Mouse (Mus musculus): ENCODE measurements around the gene Ndufs7. TPM values are rescaled to one million over a fixed set of nuclear protein-coding genes. Genes with fewer than 3 reads are reported as not detected.

The Ndufs7 gene
- polyA plus RNA-seq, 1 experiment from 2014 or later: 272 TPM

GRCm38 (mm10) chr10:80270099-80270498 is 21.2 kb downstream of the Ndufs7 start:
- no peak overlapping the region for H3K27ac ChIP-seq (ENCODE audit: low read length)
- WGBS: 90% methylated on average over 2 of the region's 2 CpGs
- H3K4me1 ChIP-seq (replicated peaks; ENCODE audit: control insufficient read depth, insufficient read depth, low read length): peaks cover 55% of the 10 kb centered on the region

GRCm38 (mm10) chr10:80270734-80271181 is 21.8 kb downstream of the Ndufs7 start:
- H3K4me2 ChIP-seq (ENCODE audit: low read length): no peak overlapping the region
- ATAC-seq: no peak
- H3K9me3 ChIP-seq (ENCODE audit: control insufficient read depth, low read length): no peaks in the 10 kb centered on the region
- 67% methylated on average over 6 of the region's 6 CpGs for whole genome bisulfite sequencing
- H3K4me1 ChIP-seq (replicated peaks; ENCODE audit: control insufficient read depth, insufficient read depth, low read length): peaks cover 52% of the 10 kb centered on the region
- no peaks in the 10 kb centered on the region for H3K27me3 ChIP-seq (replicated peaks; ENCODE audit: control insufficient read depth, insufficient read depth, low read length)
- H3K9ac ChIP-seq (replicated peaks; ENCODE audit: low read depth, low read length): peak overlapping the region; percentile 25; the same call in 1 of the 2 replicates
- H3K27ac ChIP-seq (ENCODE audit: low read length): no peak overlapping the region
- H3K4me3 ChIP-seq (replicated peaks; ENCODE audit: low read length): no peak overlapping the region
- peaks cover 4% of the 10 kb centered on the region; the same call in 1 of the 2 replicates for H3K36me3 ChIP-seq (ENCODE audit: control insufficient read depth, insufficient read depth)

More at GRCm38 (mm10) chr10:80270099-80270498, 21.2 kb downstream of the Ndufs7 start:
- no peaks in the 10 kb centered on the region for H3K9me3 ChIP-seq (ENCODE audit: control insufficient read depth, low read length)
- no peak overlapping the region for H3K9ac ChIP-seq (replicated peaks; ENCODE audit: low read depth, low read length)
- no peak for ATAC-seq
- H3K27me3 ChIP-seq (replicated peaks; ENCODE audit: control insufficient read depth, insufficient read depth, low read length): no peaks in the 10 kb centered on the region
- no peak overlapping the region for H3K4me2 ChIP-seq (ENCODE audit: low read length)
- peaks cover 4% of the 10 kb centered on the region; the same call in 1 of the 2 replicates for H3K36me3 ChIP-seq (ENCODE audit: control insufficient read depth, insufficient read depth)
- no peak overlapping the region for H3K4me3 ChIP-seq (replicated peaks; ENCODE audit: low read length)

- WGBS: 86% methylated on average over 5 of the region's 5 CpGs
- H3K4me1 ChIP-seq (replicated peaks; ENCODE audit: control insufficient read depth, insufficient read depth, low read length): peaks cover 46% of the 10 kb centered on the region
These were observed 22.4 kb downstream of the Ndufs7 start for GRCm38 (mm10) chr10:80271186-80271843.

GRCm38 (mm10) chr10:80271870-80272585 is 23.1 kb downstream of the Ndufs7 start:
- no peak for ATAC-seq
- WGBS: 85% methylated on average over 8 of the region's 8 CpGs
- peaks cover 39% of the 10 kb centered on the region for H3K4me1 ChIP-seq (replicated peaks; ENCODE audit: control insufficient read depth, insufficient read depth, low read length)
- no peak overlapping the region for H3K27ac ChIP-seq (ENCODE audit: low read length)
- no peak overlapping the region for H3K4me2 ChIP-seq (ENCODE audit: low read length)
- no peak overlapping the region for H3K9ac ChIP-seq (replicated peaks; ENCODE audit: low read depth, low read length)
- no peaks in the 10 kb centered on the region for H3K27me3 ChIP-seq (replicated peaks; ENCODE audit: control insufficient read depth, insufficient read depth, low read length)
- no peak overlapping the region for H3K4me3 ChIP-seq (replicated peaks; ENCODE audit: low read length)
- H3K9me3 ChIP-seq (ENCODE audit: control insufficient read depth, low read length): no peaks in the 10 kb centered on the region
- H3K36me3 ChIP-seq (ENCODE audit: control insufficient read depth, insufficient read depth): peaks cover 8% of the 10 kb centered on the region; the same call in 1 of the 2 replicates

More at GRCm38 (mm10) chr10:80271186-80271843, 22.4 kb downstream of the Ndufs7 start:
- Histone ChIP-seq H3K9me3 (ENCODE audit: control insufficient read depth, low read length) (no peaks in the 10 kb centered on the region), H3K4me2 (ENCODE audit: low read length) (no peak overlapping the region), H3K9ac (replicated peaks; ENCODE audit: low read depth, low read length) (peak overlapping the region; percentile 25; the same call in 1 of the 2 replicates), H3K27me3 (replicated peaks; ENCODE audit: control insufficient read depth, insufficient read depth, low read length) (no peaks in the 10 kb centered on the region), H3K27ac (ENCODE audit: low read length) (no peak overlapping the region), H3K4me3 (replicated peaks; ENCODE audit: low read length) (no peak overlapping the region), H3K36me3 (ENCODE audit: control insufficient read depth, insufficient read depth) (peaks cover 8% of the 10 kb centered on the region; the same call in 1 of the 2 replicates)
- ATAC-seq: no peak

GRCm38 (mm10) chr10:80273847-80274246 is 24.9 kb downstream of the Ndufs7 start:
- Histone ChIP-seq H3K27ac (ENCODE audit: low read length) (no peak overlapping the region), H3K27me3 (replicated peaks; ENCODE audit: control insufficient read depth, insufficient read depth, low read length) (no peaks in the 10 kb centered on the region), H3K9me3 (ENCODE audit: control insufficient read depth, low read length) (no peaks in the 10 kb centered on the region), H3K4me1 (replicated peaks; ENCODE audit: control insufficient read depth, insufficient read depth, low read length) (peaks cover 23% of the 10 kb centered on the region), H3K4me2 (ENCODE audit: low read length) (no peak overlapping the region), H3K36me3 (ENCODE audit: control insufficient read depth, insufficient read depth) (peaks cover 26% of the 10 kb centered on the region), H3K9ac (replicated peaks; ENCODE audit: low read depth, low read length) (no peak overlapping the region), H3K4me3 (replicated peaks; ENCODE audit: low read length) (no peak overlapping the region)
- no peak for ATAC-seq
- WGBS: 97% methylated on average over 3 of the region's 3 CpGs

- peaks cover 40% of the 10 kb centered on the region for H3K36me3 ChIP-seq (ENCODE audit: control insufficient read depth, insufficient read depth)
- no peak overlapping the region for H3K4me3 ChIP-seq (replicated peaks; ENCODE audit: low read length)
- H3K4me1 ChIP-seq (replicated peaks; ENCODE audit: control insufficient read depth, insufficient read depth, low read length): peaks cover 3% of the 10 kb centered on the region
- WGBS: 91% methylated on average over 4 of the region's 5 CpGs
- H3K9me3 ChIP-seq (ENCODE audit: control insufficient read depth, low read length): no peaks in the 10 kb centered on the region
- no peak overlapping the region for H3K9ac ChIP-seq (replicated peaks; ENCODE audit: low read depth, low read length)
- no peak for ATAC-seq
- no peak overlapping the region for H3K4me2 ChIP-seq (ENCODE audit: low read length)
- H3K27ac ChIP-seq (ENCODE audit: low read length): no peak overlapping the region
- H3K27me3 ChIP-seq (replicated peaks; ENCODE audit: control insufficient read depth, insufficient read depth, low read length): no peaks in the 10 kb centered on the region
These were observed 27.3 kb downstream of the Ndufs7 start for GRCm38 (mm10) chr10:80276238-80276637.

- H3K27me3 ChIP-seq (replicated peaks; ENCODE audit: control insufficient read depth, insufficient read depth, low read length): no peaks in the 10 kb centered on the region
- 93% methylated on average over 9 of the region's 9 CpGs for WGBS
- H3K9ac ChIP-seq (replicated peaks; ENCODE audit: low read depth, low read length): no peak overlapping the region
- no peaks in the 10 kb centered on the region for H3K4me1 ChIP-seq (replicated peaks; ENCODE audit: control insufficient read depth, insufficient read depth, low read length)
- H3K4me3 ChIP-seq (replicated peaks; ENCODE audit: low read length): no peak overlapping the region
- H3K27ac ChIP-seq (ENCODE audit: low read length): no peak overlapping the region
- no peaks in the 10 kb centered on the region for H3K9me3 ChIP-seq (ENCODE audit: control insufficient read depth, low read length)
- ATAC-seq: no peak
- H3K36me3 ChIP-seq (ENCODE audit: control insufficient read depth, insufficient read depth): peaks cover 46% of the 10 kb centered on the region
- no peak overlapping the region for H3K4me2 ChIP-seq (ENCODE audit: low read length)
These were observed 29.5 kb downstream of the Ndufs7 start for GRCm38 (mm10) chr10:80278390-80278789.

- no peak overlapping the region for H3K4me3 ChIP-seq (replicated peaks; ENCODE audit: low read length)
- no peaks in the 10 kb centered on the region for H3K27me3 ChIP-seq (replicated peaks; ENCODE audit: control insufficient read depth, insufficient read depth, low read length)
- no peak overlapping the region for H3K4me2 ChIP-seq (ENCODE audit: low read length)
- no peak for ATAC-seq
- no peaks in the 10 kb centered on the region for H3K4me1 ChIP-seq (replicated peaks; ENCODE audit: control insufficient read depth, insufficient read depth, low read length)
- H3K9ac ChIP-seq (replicated peaks; ENCODE audit: low read depth, low read length): no peak overlapping the region
- no peaks in the 10 kb centered on the region for H3K9me3 ChIP-seq (ENCODE audit: control insufficient read depth, low read length)
- H3K27ac ChIP-seq (ENCODE audit: low read length): no peak overlapping the region
- H3K36me3 ChIP-seq (ENCODE audit: control insufficient read depth, insufficient read depth): peaks cover 51% of the 10 kb centered on the region
- WGBS: 91% methylated on average over 12 of the region's 12 CpGs
These were observed 30.4 kb downstream of the Ndufs7 start for GRCm38 (mm10) chr10:80279273-80279672.

- Histone ChIP-seq H3K9ac (replicated peaks; ENCODE audit: low read depth, low read length) (no peak overlapping the region), H3K4me3 (replicated peaks; ENCODE audit: low read length) (no peak overlapping the region), H3K27ac (ENCODE audit: low read length) (no peak overlapping the region), H3K36me3 (ENCODE audit: control insufficient read depth, insufficient read depth) (peaks cover 54% of the 10 kb centered on the region), H3K4me2 (ENCODE audit: low read length) (no peak overlapping the region), H3K27me3 (replicated peaks; ENCODE audit: control insufficient read depth, insufficient read depth, low read length) (no peaks in the 10 kb centered on the region), H3K4me1 (replicated peaks; ENCODE audit: control insufficient read depth, insufficient read depth, low read length) (no peaks in the 10 kb centered on the region), H3K9me3 (ENCODE audit: control insufficient read depth, low read length) (no peaks in the 10 kb centered on the region)
- ATAC-seq: no peak
- 81% methylated on average over 7 of the region's 7 CpGs for WGBS
These were observed 32.4 kb downstream of the Ndufs7 start for GRCm38 (mm10) chr10:80281304-80281703.
